Mouse (Mus musculus) gastrocnemius, adult 18-20 months (tissue): ENCODE data around the gene Ms4a10. TPM values are rescaled to one million over a fixed set of nuclear protein-coding genes. Genes with fewer than 3 reads are reported as not detected.

ENCODE experiments used
- DNase-seq: peaks from one replicate; pipeline ENCODE4 v3.0.0; 2021; ENCODE audit warnings: low spot score
- total RNA-seq, 2 experiments: library from RNA; stranded (reverse); gene quantifications; 2 replicates each; pipeline ENCODE4 v1.2.3; 2021

Ms4a10 gene
- total RNA-seq, 2 experiments from 2014 or later, result not detected

- DNase-seq, result no peak
Observed at GRCm38 (mm10) chr19:10959978-10960346, 14.5 kb downstream of the Ms4a10 start.

DNA sequence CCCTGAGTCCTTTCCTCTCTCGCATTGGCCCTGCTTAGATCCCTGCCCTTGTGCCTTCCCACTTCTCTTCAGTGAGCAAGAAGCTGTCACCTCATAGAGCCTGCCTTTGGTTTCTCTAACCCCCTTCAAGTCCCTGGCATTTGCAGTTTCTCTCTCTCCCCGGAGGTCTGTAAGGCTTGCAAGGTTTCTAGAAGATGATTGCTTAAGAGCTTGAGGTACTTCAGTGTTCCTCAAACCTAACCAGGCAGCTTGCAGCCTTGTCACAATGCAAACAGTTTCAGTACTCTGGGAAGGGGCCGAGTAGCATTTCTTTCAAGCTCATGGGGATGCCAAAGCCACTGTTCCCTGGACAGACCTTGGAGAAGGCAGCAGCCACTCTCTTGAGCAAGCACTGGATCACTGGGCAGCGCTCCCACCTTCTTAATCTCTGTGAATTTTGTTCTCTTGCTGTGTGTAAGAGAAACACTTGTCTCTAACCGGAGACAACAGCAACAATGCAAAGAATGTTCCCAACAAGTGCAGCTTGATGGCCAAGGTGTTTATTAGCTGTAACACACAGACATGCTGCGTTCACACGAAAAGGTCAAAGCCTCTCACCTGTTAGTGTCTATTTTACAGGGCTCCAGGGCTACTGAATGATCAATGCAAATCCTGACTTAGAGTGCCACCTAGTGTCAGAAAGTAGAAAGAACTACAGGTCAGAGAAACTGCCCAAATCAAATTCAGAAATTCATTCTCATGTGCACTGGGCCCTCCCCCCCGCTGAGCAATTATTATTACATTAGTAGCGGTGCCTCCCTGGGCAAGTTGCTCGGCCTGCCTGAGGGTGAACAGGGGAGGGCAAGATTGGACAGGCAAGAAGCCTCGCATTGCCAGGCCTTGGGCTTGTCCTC lies 15.1 kb downstream of the Ms4a10 start:
- peak; percentile 82 for DNase-seq

- peak; percentile 77 for DNase-seq
Observed at GRCm38 (mm10) chr19:10952021-10952939, 22.2 kb downstream of the Ms4a10 start.

- no peak for DNase-seq
Observed at GRCm38 (mm10) chr19:10949558-10949957, 24.9 kb downstream of the Ms4a10 start.

GRCm38 (mm10) chr19:10949112-10949511 lies 25.4 kb downstream of the Ms4a10 start, which contains the start of gene Ccdc86:
Gene Ccdc86, minus strand, starts transcription at chr19:10949266.
- peak; percentile 97 for DNase-seq

DNA sequence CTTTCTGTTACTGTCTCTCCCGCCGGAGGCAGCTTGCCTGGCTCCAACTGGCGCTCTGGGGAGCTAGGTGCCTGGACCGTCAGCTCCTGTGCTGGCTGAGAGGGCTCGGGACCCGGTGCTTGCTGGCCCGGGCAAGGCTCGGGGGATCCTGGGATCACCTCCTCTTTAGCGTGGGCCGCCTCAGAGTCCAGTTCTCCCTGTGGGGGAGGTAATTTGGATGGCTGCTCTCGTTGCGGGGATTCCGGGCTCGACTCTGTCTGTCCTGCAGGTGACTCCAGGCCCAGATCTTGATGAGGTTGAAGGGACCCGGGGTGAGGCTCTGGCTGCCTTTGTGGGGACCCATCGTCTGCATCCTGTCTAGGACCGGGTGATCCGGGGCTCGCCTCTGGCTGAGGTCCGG lies 26.1 kb downstream of the Ms4a10 start:
- no peak for DNase-seq

DNA sequence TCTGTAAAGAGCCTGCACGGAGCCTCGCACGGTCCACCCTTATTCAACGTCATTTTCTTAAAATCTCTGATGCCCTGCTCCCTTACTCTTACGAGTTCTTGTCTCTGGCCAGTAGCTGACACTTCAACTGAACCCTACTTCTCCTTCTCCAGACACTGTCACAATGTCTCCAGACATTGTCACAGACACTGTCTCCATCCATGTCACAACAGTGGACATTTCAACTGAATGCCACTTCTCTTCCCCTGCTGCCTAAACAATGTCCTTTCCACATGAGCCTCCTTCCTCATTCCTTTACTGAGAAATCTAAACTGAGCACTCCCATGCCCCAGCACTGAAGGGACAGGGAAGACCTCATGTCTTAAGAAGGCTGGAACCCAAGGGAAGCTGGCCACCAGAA lies 27.3 kb downstream of the Ms4a10 start:
- DNase-seq, result no peak

DNA sequence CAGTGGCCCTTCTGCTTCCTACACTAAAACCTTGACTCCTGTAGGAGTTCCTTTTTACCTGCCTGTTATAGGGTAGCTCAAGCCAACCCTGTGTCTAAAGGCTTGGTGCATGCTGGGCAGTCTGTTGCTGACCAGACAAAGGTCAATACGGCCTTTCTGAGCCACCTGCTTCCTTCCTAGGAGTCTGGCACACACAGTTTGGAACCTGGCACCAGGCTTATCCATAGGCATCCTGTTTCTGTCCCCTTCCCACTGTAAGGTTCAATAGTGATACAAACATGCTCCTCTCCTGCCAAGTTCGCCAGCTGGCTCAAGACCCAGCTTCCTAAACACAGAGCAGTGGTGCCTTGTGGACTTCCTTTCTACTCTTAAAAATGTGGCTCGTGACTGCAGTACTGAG lies 28.0 kb downstream of the Ms4a10 start:
- no peak for DNase-seq

- no peak for DNase-seq
Observed at GRCm38 (mm10) chr19:10943955-10944354, 30.5 kb downstream of the Ms4a10 start.

- no peak for DNase-seq
Observed at GRCm38 (mm10) chr19:10940801-10941457, 33.5 kb downstream of the Ms4a10 start.

DNA sequence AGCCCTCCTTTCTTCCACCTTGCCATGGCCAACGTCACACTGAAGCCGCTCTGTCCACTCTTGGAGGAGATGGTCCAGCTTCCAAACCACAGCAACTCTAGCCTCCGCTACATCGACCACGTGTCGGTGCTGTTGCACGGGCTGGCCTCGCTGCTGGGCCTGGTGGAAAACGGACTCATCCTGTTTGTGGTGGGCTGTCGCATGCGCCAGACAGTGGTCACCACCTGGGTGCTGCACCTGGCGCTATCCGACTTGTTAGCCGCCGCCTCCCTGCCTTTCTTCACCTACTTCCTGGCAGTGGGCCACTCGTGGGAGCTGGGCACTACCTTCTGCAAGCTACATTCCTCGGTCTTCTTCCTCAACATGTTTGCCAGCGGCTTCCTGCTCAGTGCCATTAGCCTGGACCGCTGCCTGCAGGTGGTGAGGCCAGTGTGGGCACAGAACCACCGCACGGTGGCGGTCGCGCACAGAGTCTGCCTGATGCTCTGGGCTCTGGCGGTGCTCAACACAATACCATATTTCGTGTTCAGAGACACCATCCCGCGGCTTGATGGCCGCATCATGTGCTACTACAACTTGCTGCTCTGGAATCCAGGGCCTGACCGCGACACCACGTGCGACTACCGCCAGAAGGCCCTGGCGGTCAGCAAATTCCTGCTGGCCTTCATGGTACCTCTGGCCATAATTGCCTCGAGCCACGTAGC lies 34.2 kb downstream of the Ms4a10 start:
- no peak for DNase-seq

- no peak for DNase-seq
Observed at GRCm38 (mm10) chr19:10938771-10939170, 35.7 kb downstream of the Ms4a10 start.

- no peak for DNase-seq
Observed at GRCm38 (mm10) chr19:10937110-10937563, 37.3 kb downstream of the Ms4a10 start, which contains the start of gene Ptgdr2. Gene Ptgdr2, plus strand, starts transcription at chr19:10937160.

- no peak for DNase-seq
Observed at GRCm38 (mm10) chr19:10936077-10936476, 38.4 kb downstream of the Ms4a10 start.

DNA sequence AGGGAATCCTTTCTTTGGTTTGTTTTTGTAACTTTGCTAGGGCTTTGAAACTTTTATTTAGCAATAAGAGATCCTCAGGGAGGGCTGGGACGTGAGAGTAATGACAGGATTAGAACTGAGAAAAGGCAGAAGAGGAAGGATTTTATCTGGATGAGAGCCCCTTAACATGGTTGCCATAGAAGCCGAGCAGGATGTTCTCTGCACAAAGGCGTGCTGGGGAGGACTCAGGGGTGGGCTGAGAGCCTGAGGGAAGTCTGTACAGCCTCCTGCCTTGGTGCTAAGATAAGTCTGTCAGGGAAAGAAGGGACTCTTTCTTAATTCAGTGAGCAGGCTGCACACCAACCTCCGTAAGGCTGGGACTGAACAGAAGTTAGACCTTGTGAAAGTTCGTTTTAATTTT lies 39.4 kb downstream of the Ms4a10 start:
- DNase-seq, result no peak

DNA sequence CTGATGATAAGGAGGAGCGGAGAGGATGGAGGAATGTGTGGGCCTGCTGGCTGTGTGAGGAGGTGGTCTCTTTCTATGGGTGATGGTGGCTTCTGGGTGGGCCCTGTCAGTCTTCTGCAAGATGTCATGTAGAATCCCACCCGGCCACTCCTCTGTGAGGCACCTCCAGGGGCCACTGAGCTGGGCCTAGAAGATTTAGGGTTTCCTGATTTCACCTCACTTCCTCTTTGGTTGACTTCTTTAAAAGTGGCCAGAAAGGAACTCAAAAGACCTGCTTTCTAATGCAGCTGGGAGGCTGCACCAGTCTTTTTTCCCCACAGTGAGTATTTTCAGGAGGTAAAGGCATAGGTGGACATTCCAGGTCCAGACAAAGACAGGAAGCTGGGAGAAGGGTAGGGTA lies 43.8 kb downstream of the Ms4a10 start:
- DNase-seq, result no peak

DNA sequence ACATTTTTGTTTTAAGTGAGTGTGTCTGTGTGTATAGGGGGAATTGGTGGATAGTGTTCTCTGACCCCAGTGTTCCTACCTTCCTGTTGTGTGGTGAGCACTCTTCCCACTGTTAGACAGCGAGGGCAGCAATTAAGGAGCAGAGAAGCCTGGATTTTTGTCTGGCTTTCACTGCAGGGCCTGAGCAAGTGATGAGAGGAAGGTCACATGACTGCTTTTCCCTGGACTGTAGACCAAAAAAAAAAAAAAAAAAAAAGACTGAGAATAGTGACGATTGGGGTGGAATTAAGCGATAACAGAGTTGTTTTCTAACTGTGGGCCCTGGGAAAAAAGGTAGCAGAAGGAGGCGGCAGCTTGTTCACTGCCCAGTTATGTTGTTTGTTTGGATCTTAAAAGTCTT lies 47.8 kb downstream of the Ms4a10 start:
- DNase-seq, result no peak

GRCm38 (mm10) chr19:10926123-10926621 lies 48.3 kb downstream of the Ms4a10 start:
- DNase-seq, result no peak

DNA sequence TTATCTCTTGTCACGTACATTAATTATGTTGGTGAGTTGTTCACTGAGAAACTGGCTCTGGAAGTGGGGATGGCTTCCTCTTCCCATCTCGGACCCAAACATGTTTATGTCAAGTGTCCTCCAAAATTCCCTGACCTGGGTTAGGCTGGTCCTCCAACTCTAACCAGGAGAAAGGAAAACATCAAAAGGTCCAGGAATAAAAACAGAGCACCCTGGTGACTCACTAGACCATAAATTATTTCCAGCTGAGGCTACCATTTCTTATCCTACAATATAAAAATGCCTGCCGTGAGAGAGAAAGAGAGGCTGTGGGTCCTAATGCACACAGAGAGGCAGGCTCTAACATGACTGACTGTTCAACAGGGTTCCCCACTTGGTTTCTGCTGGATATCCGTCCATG lies 50.2 kb downstream of the Ms4a10 start:
- DNase-seq, result no peak

GRCm38 (mm10) chr19:10921058-10921457 lies 53.4 kb downstream of the Ms4a10 start:
- no peak for DNase-seq

- no peak for DNase-seq
Observed at GRCm38 (mm10) chr19:10920532-10920931, 53.9 kb downstream of the Ms4a10 start, which contains the start of gene Zp1. Gene Zp1, minus strand, starts transcription at chr19:10920632.
